Mouse (Mus musculus) stomach, postnatal 0 days (tissue): ENCODE measurements at regions not wholly inside any gene's neighbourhood (a gene's known extent, or its start where the extent isn't known, plus 50 kb on each side); places are given as distances from the start of the nearest gene placed in this dataset.

Experiments used
- CTCF ChIP-seq: IDR thresholded peaks from 2 replicates; pipeline ENCODE4 v1.5.1; 2016; ENCODE audit warnings: antibody characterized with exemption, low read depth, mild to moderate bottlenecking, moderate library complexity
- EP300 ChIP-seq: optimal IDR thresholded peaks from 2 replicates; pipeline ENCODE3; 2016; ENCODE audit warnings: antibody characterized with exemption

DNA sequence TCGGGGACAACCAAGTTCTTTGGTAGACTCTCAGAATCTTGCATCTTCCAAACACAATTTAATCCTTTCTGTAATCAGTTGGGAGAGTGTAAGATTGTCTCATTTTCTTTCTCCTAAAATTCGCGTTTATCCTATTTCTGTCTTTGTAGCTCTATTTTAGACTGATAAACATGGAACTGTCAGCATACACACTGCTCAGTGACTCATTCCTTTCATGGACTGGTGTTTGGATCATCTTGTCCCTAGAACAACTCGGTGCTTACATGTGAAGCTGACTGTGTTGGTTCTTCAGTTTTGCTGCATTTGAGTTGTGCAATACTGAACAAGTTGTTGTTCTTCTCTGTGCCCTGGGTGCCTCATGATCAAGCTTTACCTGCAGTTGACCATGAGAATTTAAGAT lies 296.5 kb upstream of the Prmt6 start:
- no peak for TF ChIP-seq EP300
- TF ChIP-seq CTCF: no peak
